Mouse (Mus musculus): ENCODE measurements around the gene Foxred1.

Gene Foxred1

GRCm38 (mm10) chr9:35210542-35211474 is at the start of gene Foxred1:
Gene Foxred1 (minus strand): TSS chr9:35211055.
- DNase-seq (ENCODE audit: low spot score in 2 of 2) = peak; percentile 97 to 99

GRCm38 (mm10) chr9:35257365-35257764 is 46.5 kb upstream of the Foxred1 start:
- no peak for DNase-seq (ENCODE audit: low spot score in 2 of 2)

- DNase-seq (ENCODE audit: low spot score in 2 of 2) = no peak
Observed at GRCm38 (mm10) chr9:35249476-35249875, 38.6 kb upstream of the Foxred1 start.

- no peak for DNase-seq (ENCODE audit: low spot score in 2 of 2)
Observed at GRCm38 (mm10) chr9:35247405-35247804, 36.5 kb upstream of the Foxred1 start.

GRCm38 (mm10) chr9:35239734-35240133 is 28.9 kb upstream of the Foxred1 start:
- DNase-seq (ENCODE audit: low spot score in 2 of 2) = no peak

GRCm38 (mm10) chr9:35238915-35239571 is 28.2 kb upstream of the Foxred1 start:
- no peak for DNase-seq (ENCODE audit: low spot score in 2 of 2)

- DNase-seq (ENCODE audit: low spot score in 2 of 2) = no peak
Observed at GRCm38 (mm10) chr9:35238371-35238770, 27.5 kb upstream of the Foxred1 start.

- no peak for DNase-seq (ENCODE audit: low spot score in 2 of 2)
Observed at GRCm38 (mm10) chr9:35235996-35236395, 25.1 kb upstream of the Foxred1 start.

- DNase-seq (ENCODE audit: low spot score in 2 of 2) = no peak
Observed at GRCm38 (mm10) chr9:35228671-35229070, 17.8 kb upstream of the Foxred1 start.

- DNase-seq (ENCODE audit: low spot score in 2 of 2) = no peak
Observed at GRCm38 (mm10) chr9:35223466-35223865, 12.6 kb upstream of the Foxred1 start.

- DNase-seq (ENCODE audit: low spot score in 2 of 2) = no peak
Observed at GRCm38 (mm10) chr9:35217963-35218362, 7.1 kb upstream of the Foxred1 start.

GRCm38 (mm10) chr9:35211573-35212511 is 987 bp upstream of the Foxred1 start:
- DNase-seq (ENCODE audit: low spot score in 2 of 2) = no peak

- DNase-seq (ENCODE audit: low spot score in 2 of 2) = no peak
Observed at GRCm38 (mm10) chr9:35204421-35204820, 6.4 kb downstream of the Foxred1 start.

GRCm38 (mm10) chr9:35203536-35203935 is 7.3 kb downstream of the Foxred1 start:
- DNase-seq (ENCODE audit: low spot score in 2 of 2) = no peak

GRCm38 (mm10) chr9:35200529-35201060 is 10.3 kb downstream of the Foxred1 start:
- DNase-seq (ENCODE audit: low spot score in 2 of 2) = no peak

- DNase-seq (ENCODE audit: low spot score in 2 of 2) = peak; percentile 88 to 94
Observed at GRCm38 (mm10) chr9:35199772-35200471, 10.9 kb downstream of the Foxred1 start, which contains the start of the genes Srpr and Tirap. Gene Srpr (plus strand): TSS chr9:35200175. Gene Tirap (minus strand): TSS chr9:35200291.

- DNase-seq (ENCODE audit: low spot score in 2 of 2) = peak; percentile 35 to 52
Observed at GRCm38 (mm10) chr9:35198945-35199771, 11.7 kb downstream of the Foxred1 start.

- no peak for DNase-seq (ENCODE audit: low spot score in 2 of 2)
Observed at GRCm38 (mm10) chr9:35198351-35198750, 12.5 kb downstream of the Foxred1 start.

GRCm38 (mm10) chr9:35197625-35198024 is 13.2 kb downstream of the Foxred1 start:
- DNase-seq (ENCODE audit: low spot score in 2 of 2) = no peak

- DNase-seq (ENCODE audit: low spot score in 2 of 2) = no peak
Observed at GRCm38 (mm10) chr9:35194048-35194447, 16.8 kb downstream of the Foxred1 start.
